Mouse (Mus musculus) c-Kit-positive CD71-positive TER-119-negative erythroid progenitor cells, embryonic 14.5 days (primary cell): ENCODE measurements around the gene 2200002D01Rik.
A peak's percentile ranks its signal among the peaks of the same experiment; 100 is the strongest.
"Not testable (repeated sequence)": the region's sequence is repeated elsewhere in the genome, so short reads cannot be mapped to it uniquely, and the experiment has no call there.

Source experiments
- DNase-seq: peaks from one replicate; pipeline ENCODE4 v3.0.0-alpha.2; 2013; ENCODE audit warnings: low read depth

2200002D01Rik gene

DNA sequence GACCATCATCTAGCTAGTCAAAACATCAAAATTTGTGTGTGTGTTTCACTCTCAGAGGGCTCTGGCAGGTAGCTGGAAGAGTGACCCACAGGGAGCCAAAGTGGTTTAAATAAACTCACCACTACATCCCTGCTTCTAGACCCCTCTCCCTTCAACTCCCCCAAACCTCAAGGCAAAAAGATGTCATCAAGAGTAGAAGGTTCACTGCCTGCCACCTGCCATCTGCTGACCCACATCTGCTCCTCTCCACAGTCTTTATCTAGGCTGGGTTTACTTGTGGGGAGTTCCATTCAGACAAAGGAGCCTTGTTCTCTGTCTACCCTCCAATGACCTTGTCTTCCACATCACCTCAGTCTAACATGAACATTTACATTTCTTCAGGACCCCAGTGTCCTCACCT, 31.0 kb upstream of the 2200002D01Rik start:
- no peak for DNase-seq

- no peak for DNase-seq
Observed at GRCm38 (mm10) chr7:29277510-29277909, 29.2 kb upstream of the 2200002D01Rik start.

DNA sequence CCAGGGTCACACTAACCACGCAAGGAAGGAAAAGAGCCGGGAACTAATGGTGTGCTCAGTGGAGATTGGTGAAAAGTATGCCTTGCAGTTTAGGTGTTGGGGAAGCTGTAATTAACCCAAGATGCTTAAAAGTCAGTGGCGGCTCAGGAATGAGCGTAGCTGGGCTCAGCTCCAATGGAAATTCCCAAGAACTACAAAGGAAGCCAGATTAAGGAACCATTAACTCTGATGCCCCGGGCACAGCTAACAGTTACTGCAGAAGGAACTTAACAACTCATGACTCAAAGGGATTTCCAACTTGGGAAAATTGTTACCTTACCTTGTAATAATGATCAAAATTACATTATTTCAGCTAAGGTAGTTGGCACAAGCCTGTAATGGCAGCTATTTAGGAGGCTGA, 28.4 kb upstream of the 2200002D01Rik start:
- no peak for DNase-seq

DNA sequence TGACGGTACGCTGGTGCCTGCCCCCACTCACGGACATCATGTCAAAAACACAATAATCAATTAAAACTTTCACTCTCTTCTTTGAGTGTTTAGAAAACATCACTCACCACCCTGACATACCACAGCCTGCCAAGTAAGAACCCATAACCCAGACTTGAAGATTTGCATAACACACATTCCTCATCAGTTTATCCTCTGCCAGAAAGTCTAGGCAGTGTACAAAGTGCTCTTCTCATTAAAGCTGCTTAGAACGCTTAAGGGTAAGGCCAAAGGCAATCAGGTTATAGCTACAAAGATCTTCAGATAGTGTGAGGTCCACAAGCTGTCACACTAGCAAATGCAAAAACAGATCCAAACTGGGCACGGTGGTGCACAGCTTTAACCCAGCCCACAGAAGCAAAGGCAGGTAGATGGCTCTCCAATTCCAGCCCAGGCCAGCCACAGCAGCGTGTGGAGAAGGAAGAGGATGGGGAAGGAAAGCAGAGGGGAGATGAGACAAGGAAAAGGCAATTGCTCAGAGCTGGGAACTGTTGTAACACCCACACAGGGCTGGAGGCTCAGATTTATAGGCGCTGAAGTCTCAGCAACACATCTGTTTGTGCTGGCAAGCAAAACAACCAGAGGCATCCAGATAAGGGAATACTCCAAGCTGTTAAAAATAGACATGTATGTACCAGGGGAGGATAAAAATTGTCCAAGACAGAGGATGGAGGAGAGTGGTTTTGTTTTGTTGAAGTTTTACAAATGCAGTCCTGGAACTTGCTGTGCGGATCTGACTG, 23.6 kb upstream of the 2200002D01Rik start:
- DNase-seq: no peak

DNA sequence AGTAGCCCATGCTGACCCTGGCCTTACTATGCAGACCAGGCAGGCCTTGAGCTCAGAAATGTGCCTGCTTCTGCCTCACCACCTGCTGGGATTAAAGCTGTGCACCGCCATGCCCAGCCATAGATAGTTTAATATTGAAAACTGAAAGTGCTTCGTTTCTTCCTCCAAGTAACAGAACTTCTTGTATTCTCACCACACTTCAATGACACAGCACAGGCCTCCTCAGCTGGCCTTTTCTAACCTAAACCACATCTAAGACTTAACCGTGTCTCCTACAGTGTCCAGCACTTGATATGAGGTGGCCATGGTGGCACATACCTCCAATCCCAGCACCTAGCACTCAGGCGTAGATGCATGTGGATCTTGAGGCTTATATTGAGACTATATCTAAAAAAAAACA, 22.2 kb upstream of the 2200002D01Rik start:
- no peak for DNase-seq

DNA sequence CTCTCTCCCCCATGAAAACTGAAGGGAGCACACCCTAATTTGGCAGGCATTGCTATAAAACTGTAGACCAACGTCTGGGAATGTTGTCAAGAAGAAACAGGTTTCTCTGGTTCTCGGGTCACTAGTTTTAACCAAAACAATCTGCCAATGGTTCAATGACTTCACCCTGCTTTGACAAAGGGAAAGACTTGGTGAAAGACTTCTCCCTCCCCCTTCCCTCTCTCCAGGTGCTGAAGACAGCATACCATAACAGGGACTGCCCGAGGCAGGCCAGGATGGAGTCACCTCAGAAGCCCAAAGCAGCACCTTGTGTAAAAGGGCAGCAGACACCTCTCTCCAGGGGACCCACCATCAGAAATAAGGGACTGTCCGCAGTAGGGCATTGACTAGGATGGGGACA, 18.7 kb upstream of the 2200002D01Rik start:
- DNase-seq: no peak

DNA sequence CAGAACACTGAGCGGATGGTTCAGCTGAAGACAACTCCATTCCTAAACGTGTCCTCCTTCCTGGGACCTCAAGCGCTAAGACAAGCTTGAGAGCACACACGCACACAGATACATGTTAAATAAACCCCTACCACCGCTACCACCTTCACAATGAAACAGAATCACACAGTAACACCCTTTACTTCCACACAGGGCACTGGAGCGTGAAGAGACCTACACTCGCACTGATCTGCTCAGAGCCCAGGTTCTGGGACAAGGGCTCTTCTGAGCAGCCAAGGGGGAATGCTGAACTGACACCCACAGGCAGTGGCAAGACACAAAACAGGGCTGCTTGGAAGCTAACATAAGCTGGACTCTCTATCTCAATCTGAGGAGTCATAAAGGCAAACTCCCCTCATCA, 17.4 kb upstream of the 2200002D01Rik start:
- no peak for DNase-seq

GRCm38 (mm10) chr7:29263831-29264230, 15.6 kb upstream of the 2200002D01Rik start:
- no peak for DNase-seq

DNA sequence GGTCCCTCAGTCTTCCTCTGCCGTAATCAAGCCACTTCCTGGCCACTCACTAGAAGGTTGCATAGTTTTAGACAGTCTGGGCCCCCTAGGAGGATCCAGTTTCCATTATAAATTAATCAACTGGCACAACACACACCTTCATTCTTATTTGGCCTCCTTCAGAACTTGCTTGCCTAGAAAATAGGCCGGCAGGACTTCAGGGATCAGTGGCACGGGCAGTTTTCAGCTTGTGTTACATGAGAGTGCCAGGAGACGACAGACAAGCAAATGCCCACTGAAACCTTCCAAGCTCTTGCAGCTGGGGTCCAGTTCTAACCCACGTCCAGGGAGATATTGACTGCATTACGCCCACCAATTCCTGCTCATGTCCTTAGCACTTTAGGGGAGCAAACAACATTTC, 13.9 kb upstream of the 2200002D01Rik start:
- DNase-seq: no peak

- DNase-seq: no peak
Observed at GRCm38 (mm10) chr7:29259781-29260730, 11.8 kb upstream of the 2200002D01Rik start.

GRCm38 (mm10) chr7:29257368-29257767, 9.1 kb upstream of the 2200002D01Rik start:
- no peak for DNase-seq

DNA sequence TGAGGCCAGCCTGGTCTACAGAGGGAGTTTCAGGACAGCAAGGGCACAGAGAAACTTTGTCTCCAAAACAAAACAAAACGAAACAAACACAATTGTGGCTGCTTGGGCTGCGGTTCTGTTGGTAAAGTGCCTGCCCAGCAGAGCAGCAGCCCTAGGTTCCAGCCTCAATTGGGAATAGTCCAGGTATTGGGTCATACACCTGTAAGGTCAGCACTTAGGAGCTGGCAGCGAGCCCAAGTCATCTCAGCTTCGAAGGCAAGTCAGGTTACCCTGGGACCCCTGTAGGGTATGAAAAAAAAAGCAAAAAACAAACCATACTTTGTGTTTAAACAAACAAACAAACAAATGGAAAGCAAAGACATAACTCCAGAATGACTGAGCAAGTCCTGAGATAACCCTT, 7.6 kb upstream of the 2200002D01Rik start:
- DNase-seq: no peak

- no peak for DNase-seq
Observed at GRCm38 (mm10) chr7:29253842-29254241, 5.6 kb upstream of the 2200002D01Rik start.

DNA sequence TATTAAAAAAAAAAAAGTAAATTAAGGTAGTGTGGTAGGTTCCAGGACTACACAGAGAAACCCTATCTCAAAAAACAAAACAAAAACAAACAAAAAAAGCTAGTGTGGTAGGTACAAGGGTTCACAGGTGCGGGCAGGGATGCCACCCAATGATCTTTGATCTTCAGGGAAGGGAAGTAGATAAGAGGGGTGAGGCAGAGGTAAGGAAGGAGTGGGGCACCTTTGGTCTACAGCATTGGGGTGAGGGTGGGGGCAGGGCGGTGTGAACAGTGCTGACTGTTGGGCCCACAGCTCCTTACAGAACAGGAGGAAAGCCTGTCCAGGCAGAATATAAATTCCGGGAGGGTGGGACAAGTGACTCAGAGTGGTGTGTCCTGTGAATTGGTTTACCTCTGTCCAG, 2.9 kb upstream of the 2200002D01Rik start:
- no peak for DNase-seq

DNA sequence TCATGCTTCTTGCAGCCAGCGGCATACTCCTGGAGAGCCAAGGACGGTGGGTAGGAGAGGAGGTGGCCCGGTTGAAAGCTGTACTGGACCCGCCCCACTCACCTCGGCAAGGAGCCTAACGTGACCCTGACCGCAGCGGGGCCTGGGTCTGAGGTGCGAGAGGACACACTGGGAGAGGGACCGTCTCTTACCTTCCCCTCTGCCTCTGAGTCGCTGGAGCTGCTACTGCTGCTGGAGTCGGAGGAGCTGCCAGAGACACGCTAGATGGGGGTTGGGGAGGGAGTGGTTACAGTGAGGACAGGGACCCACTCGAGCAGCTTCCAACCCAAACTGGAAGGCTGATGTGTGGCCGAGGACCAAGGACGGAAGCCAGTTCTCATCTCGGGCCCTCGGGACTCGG, 560 bp downstream of the 2200002D01Rik start:
- DNase-seq: no peak

DNA sequence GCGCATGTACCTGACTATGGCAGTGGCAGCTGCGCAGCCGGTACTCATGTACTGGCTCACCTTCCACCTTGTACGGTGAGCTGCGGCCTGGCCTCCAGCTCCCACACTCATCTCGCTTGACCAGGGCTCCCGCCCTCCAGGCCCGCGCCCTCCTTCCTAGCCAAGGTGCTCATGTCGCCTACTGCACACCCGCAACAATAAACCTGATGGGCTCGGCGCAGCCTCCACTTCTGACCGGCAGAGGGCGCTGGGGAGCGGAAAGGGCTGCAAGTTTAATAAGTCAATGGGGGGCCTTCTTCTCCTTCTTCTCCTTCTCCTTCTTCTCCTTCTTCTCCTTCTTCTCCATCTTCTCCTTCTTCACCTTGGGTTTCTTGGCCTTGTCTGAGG, 959 bp downstream of the 2200002D01Rik start:
- DNase-seq: peak; percentile 69

DNA sequence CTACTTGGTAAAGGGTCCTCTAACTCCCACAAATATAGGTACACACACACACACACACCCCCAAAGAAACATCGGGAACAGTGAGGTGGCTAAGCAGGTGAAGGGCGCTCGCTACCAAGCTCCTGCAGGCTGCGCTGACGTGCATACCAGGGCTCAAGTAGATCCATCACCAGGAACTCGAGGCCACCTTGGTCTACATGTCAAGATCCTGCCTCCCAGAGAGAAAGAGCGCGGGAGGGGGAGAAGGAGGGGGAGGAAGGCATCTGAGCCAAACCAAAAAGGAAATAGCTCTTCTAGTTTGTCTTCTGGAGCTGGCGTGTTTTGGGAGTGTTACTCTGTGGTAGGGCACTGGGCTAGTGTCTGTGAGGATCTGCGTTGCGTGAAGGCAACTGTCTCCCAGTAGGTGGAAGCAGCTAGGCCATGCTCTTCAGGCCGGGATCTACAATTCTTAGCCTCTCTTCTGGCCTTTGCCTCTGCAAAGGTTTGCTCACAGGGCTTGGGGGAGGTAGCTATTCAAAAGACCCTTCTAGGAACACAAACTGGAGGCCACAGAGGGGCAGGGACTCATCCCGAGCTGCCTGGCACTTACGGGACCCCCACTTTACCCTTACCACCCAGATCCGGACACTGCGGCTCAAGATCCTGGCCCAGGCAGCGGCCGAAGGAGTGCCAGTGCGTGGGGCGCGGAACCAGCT, 1.5 kb downstream of the 2200002D01Rik start:
- DNase-seq: no peak

DNA sequence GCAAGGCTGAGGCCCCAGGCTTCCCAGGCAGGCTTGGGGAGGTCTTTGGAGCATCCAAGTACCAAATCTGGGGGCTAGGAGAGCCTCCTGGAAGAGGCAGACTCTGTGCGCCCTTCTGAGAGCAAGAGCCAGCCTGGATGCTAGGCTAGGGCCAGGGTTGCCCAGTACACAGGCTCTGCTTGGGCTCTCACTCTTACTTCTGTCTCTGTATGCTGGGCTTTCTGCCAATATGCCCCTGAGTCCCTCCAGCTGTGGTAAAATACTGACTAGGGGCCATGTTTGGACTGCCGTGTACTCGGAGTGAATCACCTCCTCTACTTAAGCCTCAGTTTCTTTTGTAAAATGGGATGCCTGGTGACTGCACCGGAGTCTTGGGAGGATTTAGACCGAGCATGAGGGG, 2.3 kb downstream of the 2200002D01Rik start:
- DNase-seq: no peak

DNA sequence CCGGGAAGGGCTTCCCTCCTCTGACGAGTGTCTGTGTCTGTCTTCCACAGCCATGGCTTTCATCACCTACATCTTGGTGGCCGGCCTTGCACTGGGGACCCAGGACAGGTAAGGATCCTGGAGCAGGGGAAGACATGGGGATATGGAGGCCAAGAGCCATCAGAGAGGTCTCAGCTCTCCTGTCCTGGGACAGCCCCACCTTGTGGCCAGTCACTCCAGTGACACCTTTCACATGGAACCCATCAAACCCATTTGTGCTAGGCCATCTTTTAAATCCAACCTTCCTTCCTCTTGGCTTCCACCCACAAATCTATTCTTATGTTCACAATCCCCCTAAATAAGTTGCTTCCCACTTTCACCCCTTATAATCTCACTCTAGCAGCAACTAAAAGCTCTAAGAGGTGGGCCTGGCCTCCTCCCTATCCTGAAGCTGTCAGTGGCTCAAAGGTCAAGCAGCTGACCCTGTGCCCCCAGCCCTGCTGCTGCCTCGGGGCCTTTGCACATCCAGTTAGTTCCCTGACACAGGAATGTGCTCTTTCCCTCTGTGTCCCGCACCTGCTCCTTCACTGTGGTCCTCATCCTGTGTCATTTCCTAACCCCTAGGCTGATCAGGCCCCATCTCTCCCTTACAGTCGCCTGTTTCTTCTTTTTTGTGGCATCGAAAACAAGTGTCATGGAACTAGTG, 3.4 kb downstream of the 2200002D01Rik start:
- DNase-seq: no peak

DNA sequence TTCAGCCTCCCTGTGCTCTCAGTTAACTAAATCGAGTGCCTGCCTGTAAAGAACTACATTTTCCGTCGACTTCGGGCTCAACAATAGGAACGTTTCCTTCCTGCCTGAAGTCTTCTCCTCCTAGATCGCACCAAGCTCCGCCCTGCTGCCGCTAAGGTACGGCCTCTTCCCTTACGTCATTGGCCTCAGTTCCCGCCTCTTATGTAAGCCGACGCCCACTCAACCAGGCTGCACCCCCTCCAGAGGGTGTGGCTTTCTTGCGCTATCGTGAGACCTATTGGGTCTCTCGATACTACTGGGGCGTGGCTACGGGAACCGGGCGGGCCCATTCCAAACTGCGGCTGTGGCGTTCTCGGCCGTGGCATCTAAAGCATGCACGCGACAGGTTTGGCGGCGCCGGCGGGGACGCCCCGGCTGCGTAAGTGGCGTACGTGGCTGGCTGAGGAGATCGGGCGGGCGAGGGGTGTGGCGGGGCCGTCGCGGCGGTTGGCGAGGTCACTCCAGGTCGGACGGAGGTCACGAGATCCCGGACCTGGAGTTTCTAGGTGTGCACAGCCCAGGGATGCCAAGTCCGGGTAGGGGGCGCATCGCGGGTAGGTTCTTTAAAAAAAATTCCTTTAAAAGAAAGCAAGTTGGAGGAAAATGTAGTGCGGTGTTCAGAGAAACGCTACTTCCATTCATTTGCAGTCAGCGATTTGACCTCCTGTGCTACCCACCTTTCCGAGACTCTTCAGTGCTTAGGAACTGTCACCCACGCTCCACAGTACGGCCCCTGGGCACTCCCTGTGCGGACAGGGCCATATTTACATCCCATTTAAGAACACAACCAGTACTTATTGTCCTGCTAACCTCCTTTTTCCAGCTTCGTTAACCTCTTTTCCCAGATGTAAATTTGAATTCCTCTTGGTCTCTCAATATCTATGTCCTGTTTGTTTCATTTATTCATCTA, 10.0 kb downstream of the 2200002D01Rik start, which contains the start of gene Yif1b:
Yif1b (plus strand) TSS at position 311 of the 949 bp plus-strand sequence.
- peak; percentile 99 for DNase-seq

GRCm38 (mm10) chr7:29237596-29237995, 10.7 kb downstream of the 2200002D01Rik start:
- not testable (repeated sequence) for DNase-seq
